In the genomic region with DNA sequence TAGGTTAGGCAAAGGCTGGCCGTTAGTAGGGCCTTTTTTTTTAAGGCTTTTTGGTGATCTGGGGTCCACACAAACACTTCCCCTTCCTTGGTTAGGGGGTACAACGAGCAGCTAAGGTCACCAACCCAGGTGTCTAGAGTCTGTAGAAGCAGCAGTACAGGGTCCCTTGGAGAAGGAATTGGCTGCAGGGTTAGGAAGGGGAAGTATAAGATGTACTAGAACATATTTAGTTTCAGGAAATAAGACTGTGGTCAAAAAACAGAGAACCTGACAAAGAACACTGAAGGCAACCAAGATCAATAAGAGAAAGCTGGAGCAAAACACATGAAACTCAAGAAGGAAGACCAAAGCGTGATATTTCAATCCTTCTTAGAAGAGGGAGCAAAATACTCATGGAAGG, we compare ENCODE assay signal across 18 mouse cellular contexts. TPM values are rescaled to one million over a fixed set of nuclear protein-coding genes. Genes with fewer than 3 reads are reported as not detected.
"Had no signal": no experiment of that assay in that cellular context is flagged by ENCODE, and none has a peak within 500 bp of the region (broad histone marks: within the 10 kb centered on the region; RNA-seq: fewer than 3 reads in every experiment).

No protein-coding gene starts in this region.

- H3K4me1 ChIP-seq: heart, embryonic 15.5 days; hindbrain, embryonic 13.5 days; hindbrain, embryonic 15.5 days; limb, embryonic 10.5 days; limb, embryonic 12.5 days; liver, embryonic 13.5 days; liver, embryonic 15.5 days had no signal

- H3K4me2 ChIP-seq: heart, embryonic 11.5 days; heart, embryonic 13.5 days; heart, embryonic 15.5 days; hindbrain, embryonic 13.5 days; hindbrain, embryonic 15.5 days; limb, embryonic 12.5 days; liver, embryonic 11.5 days; liver, embryonic 13.5 days; liver, embryonic 15.5 days had no signal

- ATAC-seq: hindbrain, postnatal 0 days; intestine, postnatal 0 days had no signal

- H3K9ac ChIP-seq: heart, embryonic 13.5 days; heart, embryonic 15.5 days; hindbrain, embryonic 13.5 days; hindbrain, embryonic 15.5 days; limb, embryonic 12.5 days; liver, embryonic 13.5 days; liver, embryonic 15.5 days had no signal

- H3K27ac ChIP-seq: gastrocnemius, adult 2 months; heart, embryonic 13.5 days; heart, embryonic 15.5 days; hindbrain, embryonic 13.5 days; hindbrain, embryonic 15.5 days; hindbrain, postnatal 0 days; kidney, postnatal 0 days; left cerebral cortex, adult 2 months; limb, embryonic 10.5 days; limb, embryonic 12.5 days; liver, embryonic 13.5 days; liver, embryonic 15.5 days had no signal

- H3K9me3 ChIP-seq: heart, embryonic 13.5 days; heart, embryonic 15.5 days; hindbrain, embryonic 13.5 days; hindbrain, embryonic 15.5 days; limb, embryonic 10.5 days; limb, embryonic 12.5 days; liver, embryonic 13.5 days; liver, embryonic 15.5 days had no signal

- H3K27me3 ChIP-seq: heart, embryonic 13.5 days; heart, embryonic 15.5 days; hindbrain, embryonic 13.5 days; hindbrain, embryonic 15.5 days; limb, embryonic 12.5 days; liver, embryonic 13.5 days; liver, embryonic 15.5 days had no signal

- H3K36me3 ChIP-seq: heart, embryonic 13.5 days; heart, embryonic 15.5 days; hindbrain, embryonic 13.5 days; hindbrain, embryonic 15.5 days; limb, embryonic 10.5 days; limb, embryonic 12.5 days; liver, embryonic 13.5 days; liver, embryonic 15.5 days had no signal

- H3K4me3 ChIP-seq: gastrocnemius, adult 2 months; heart, embryonic 13.5 days; heart, embryonic 15.5 days; hindbrain, embryonic 13.5 days; hindbrain, embryonic 15.5 days; left cerebral cortex, adult 2 months; limb, embryonic 10.5 days; limb, embryonic 12.5 days; liver, embryonic 13.5 days; liver, embryonic 15.5 days had no signal

RNA-seq across cellular contexts. Expression of a gene that starts 21.6 kb away (rescaled TPM):
- total RNA-seq: gastrocnemius, adult 2 months; gastrocnemius, postnatal 25 days had no signal

RNA-seq across cellular contexts. Expression of a gene that starts 30.1 kb away (rescaled TPM):
- total RNA-seq: layer of hippocampus, adult 18-20 months; left cerebral cortex, postnatal 36 days had no signal
- polyA plus RNA-seq: hindbrain, postnatal 0 days had no signal
